Mouse (Mus musculus): ENCODE measurements at regions not wholly inside any gene's neighbourhood (a gene's known extent, or its start where the extent isn't known, plus 50 kb on each side); places are given as distances from the start of the nearest gene placed in this dataset.

DNA sequence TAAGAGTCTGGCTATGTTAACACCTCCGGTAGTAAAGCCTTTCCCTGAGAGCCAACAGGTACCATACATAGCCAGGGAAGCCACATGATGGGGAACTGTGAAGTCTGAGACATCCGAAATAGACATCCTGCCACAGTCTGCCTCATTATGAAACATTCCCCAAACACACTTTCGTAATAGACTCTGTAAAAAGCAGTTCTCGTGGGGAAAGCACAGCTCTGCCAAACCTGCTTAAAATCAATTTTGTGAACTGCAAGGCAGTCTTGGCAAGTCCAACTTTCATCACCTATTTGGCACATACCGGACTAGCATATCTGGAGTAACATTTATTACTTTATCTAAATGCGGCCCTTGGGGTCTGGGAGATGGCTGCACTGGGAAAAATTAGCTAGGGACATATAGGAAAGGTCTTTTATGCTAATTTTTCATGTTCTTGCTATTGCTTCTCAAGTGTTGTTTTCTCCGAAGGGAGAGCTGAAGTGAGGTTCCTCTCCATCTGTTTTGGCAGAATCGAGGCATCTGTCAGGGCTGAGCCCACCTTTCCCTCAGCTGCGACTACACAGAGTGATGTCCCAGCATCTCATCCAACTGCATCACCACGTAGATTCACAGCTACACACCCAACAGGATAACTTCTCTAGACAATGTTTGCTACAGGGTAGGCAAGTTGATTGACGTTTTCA lies 86.8 kb upstream of the Phactr1 start:
- H3K27ac ChIP-seq, result no peak overlapping the region
- no peaks in the 10 kb centered on the region for H3K27me3 ChIP-seq (ENCODE audit: control insufficient read depth, insufficient read depth, low read length)
- ATAC-seq (ENCODE audit: low FRiP score) (no peak), DNase-seq (ENCODE audit: low spot score) (no peak)
- no peaks in the 10 kb centered on the region for H3K36me3 ChIP-seq (replicated peaks; ENCODE audit: control insufficient read depth, insufficient read depth)
- no peak overlapping the region for H3K4me2 ChIP-seq (replicated peaks)
- no peaks in the 10 kb centered on the region for H3K4me1 ChIP-seq (replicated peaks; ENCODE audit: control insufficient read depth, insufficient read depth, low read length)
- H3K4me3 ChIP-seq (replicated peaks; ENCODE audit: low read length), result no peak overlapping the region
- no peak overlapping the region for H3K9ac ChIP-seq
- no peaks in the 10 kb centered on the region for H3K9me3 ChIP-seq (ENCODE audit: control insufficient read depth, low read length)
- WGBS, result 84% methylated on average over 11 of the region's 11 CpGs

DNA sequence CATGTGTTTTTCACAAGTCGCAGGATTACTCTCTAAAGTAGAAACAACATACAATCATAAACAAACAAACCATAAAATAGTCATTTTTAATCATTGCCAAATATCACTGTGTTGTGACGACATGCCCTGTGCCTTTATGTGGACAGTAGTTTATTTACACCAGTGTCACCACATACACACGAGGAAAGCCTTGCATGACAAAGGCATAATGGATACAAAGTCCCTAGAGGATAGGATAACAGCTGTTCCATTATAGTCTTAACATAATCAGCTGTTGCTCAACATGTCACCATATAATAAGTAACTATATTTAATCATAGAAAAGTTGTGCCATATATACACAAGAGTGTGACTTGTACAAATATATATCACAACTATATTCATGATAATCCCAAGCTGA lies 85.2 kb upstream of the Phactr1 start:
- H3K9ac ChIP-seq, result no peak overlapping the region
- H3K27ac ChIP-seq, result no peak overlapping the region
- no peaks in the 10 kb centered on the region for H3K27me3 ChIP-seq (ENCODE audit: control insufficient read depth, insufficient read depth, low read length)
- H3K4me3 ChIP-seq (replicated peaks; ENCODE audit: low read length), result no peak overlapping the region
- ATAC-seq (ENCODE audit: low FRiP score), result no peak
- no peaks in the 10 kb centered on the region for H3K4me1 ChIP-seq (replicated peaks; ENCODE audit: control insufficient read depth, insufficient read depth, low read length)
- H3K4me2 ChIP-seq (replicated peaks), result no peak overlapping the region
- no peaks in the 10 kb centered on the region for H3K9me3 ChIP-seq (ENCODE audit: control insufficient read depth, low read length)
- no peaks in the 10 kb centered on the region for H3K36me3 ChIP-seq (replicated peaks; ENCODE audit: control insufficient read depth, insufficient read depth)
- no peak for DNase-seq (ENCODE audit: low spot score)
- 43% methylated on average over 3 of the region's 3 CpGs for WGBS

DNA sequence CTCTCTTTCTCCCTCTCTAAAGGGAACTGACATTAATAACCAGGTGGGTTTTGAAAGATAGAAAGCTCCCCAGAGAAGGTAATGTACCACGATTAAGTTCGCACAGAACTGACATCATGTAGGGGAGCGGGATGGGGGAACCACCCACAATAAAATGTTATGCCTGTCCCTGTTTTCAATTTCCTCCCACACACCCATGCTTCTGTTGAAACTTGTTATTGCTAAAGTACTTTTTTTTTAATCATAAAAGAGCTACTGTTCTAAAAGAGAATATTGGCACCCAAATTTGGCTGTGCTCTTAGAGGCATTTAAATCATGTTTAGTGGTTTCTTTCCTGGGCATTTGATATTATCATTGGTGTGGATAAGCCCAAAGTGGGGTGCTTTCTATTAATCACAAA lies 82.6 kb upstream of the Phactr1 start:
- Histone ChIP-seq H3K4me1 (replicated peaks; ENCODE audit: control insufficient read depth, insufficient read depth, low read length) (no peaks in the 10 kb centered on the region), H3K9ac (no peak overlapping the region), H3K27me3 (ENCODE audit: control insufficient read depth, insufficient read depth, low read length) (no peaks in the 10 kb centered on the region), H3K4me2 (replicated peaks) (no peak overlapping the region), H3K9me3 (ENCODE audit: control insufficient read depth, low read length) (no peaks in the 10 kb centered on the region), H3K27ac (no peak overlapping the region), H3K36me3 (replicated peaks; ENCODE audit: control insufficient read depth, insufficient read depth) (no peaks in the 10 kb centered on the region), H3K4me3 (replicated peaks; ENCODE audit: low read length) (no peak overlapping the region)
- DNase-seq (ENCODE audit: low spot score) (no peak), ATAC-seq (ENCODE audit: low FRiP score) (no peak)
- 70% methylated on average over 3 of the region's 3 CpGs for WGBS

DNA sequence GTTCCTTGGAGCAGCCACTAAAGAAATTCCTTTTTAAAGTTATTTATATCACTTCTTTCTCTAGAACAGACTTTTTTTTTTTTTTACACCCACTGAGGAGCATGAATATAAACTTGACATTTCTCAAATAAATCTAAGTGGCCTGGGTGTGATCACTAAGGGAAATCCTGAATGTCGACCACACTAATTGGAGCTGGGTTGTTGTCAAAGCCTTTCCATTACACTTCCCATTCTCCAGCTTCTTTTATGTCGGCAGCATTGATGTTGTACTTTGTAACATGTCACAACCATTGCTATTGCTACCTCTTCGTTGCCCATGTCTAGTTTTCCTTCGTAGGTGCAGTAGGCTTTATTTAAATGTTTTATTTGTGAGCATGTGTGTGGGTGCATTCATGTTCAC lies 77.1 kb upstream of the Phactr1 start:
- DNase-seq (ENCODE audit: low spot score) (no peak), ATAC-seq (ENCODE audit: low FRiP score) (no peak)
- Histone ChIP-seq H3K4me2 (replicated peaks) (no peak overlapping the region), H3K27ac (no peak overlapping the region), H3K36me3 (replicated peaks; ENCODE audit: control insufficient read depth, insufficient read depth) (no peaks in the 10 kb centered on the region), H3K4me1 (replicated peaks; ENCODE audit: control insufficient read depth, insufficient read depth, low read length) (no peaks in the 10 kb centered on the region), H3K4me3 (replicated peaks; ENCODE audit: low read length) (no peak overlapping the region), H3K27me3 (ENCODE audit: control insufficient read depth, insufficient read depth, low read length) (no peaks in the 10 kb centered on the region), H3K9me3 (ENCODE audit: control insufficient read depth, low read length) (no peaks in the 10 kb centered on the region), H3K9ac (no peak overlapping the region)
- 84% methylated on average over 4 of the region's 4 CpGs for WGBS

DNA sequence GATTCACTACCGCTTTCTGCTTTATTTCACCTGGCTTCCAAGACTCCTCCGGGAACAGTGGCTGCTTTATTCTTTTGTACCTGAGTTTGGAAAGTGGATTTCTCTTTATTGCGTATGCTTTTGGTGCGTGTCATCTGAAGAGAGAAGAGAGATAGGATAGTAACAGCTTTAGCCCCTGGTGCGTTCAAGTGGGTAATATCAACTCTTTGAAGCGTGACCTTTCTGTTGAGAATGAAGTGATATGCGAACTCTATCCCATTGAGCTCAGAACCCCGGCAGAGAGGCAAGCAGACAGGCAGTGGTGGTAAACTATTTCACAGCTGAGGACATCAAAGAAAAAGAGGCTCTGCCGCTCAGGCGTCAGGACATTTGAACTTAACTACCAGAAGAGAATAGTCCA lies 72.7 kb upstream of the Phactr1 start:
- Histone ChIP-seq H3K27me3 (ENCODE audit: control insufficient read depth, insufficient read depth, low read length) (no peaks in the 10 kb centered on the region), H3K4me1 (replicated peaks; ENCODE audit: control insufficient read depth, insufficient read depth, low read length) (no peaks in the 10 kb centered on the region), H3K9ac (no peak overlapping the region), H3K4me2 (replicated peaks) (no peak overlapping the region), H3K9me3 (ENCODE audit: control insufficient read depth, low read length) (0 out of 2 replicates have a peak, but pooled peaks cover 2% of the 10 kb centered on the region), H3K27ac (no peak overlapping the region), H3K36me3 (replicated peaks; ENCODE audit: control insufficient read depth, insufficient read depth) (no peaks in the 10 kb centered on the region), H3K4me3 (replicated peaks; ENCODE audit: low read length) (no peak overlapping the region)
- WGBS, result 52% methylated on average over 10 of the region's 10 CpGs
- DNase-seq (ENCODE audit: low spot score) (no peak), ATAC-seq (ENCODE audit: low FRiP score) (no peak)

DNA sequence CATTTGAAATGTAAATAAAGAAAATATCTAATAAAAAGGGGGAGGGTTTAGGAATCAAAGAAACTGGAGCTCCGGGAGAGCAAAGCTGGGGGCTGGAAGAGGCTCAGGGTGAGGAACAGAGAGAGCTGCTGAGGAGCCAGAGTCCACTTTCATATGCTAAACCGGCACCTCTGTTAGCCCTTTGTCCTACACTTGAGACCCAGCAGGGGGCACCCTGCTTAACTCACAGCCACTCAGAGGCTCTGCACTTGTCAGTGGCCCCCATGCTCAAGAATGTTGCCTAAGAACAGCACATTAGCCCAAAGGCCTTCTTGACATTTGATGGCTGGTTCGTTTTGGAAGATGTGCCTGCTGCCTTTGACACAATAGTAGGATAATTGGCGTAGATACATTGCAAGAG lies 71.5 kb upstream of the Phactr1 start:
- H3K4me1 ChIP-seq (replicated peaks; ENCODE audit: control insufficient read depth, insufficient read depth, low read length), result no peaks in the 10 kb centered on the region
- WGBS, result 21% methylated on average over 4 of the region's 4 CpGs
- ATAC-seq (ENCODE audit: low FRiP score) (no peak), DNase-seq (ENCODE audit: low spot score) (no peak)
- no peaks in the 10 kb centered on the region for H3K27me3 ChIP-seq (ENCODE audit: control insufficient read depth, insufficient read depth, low read length)
- no peak overlapping the region for H3K27ac ChIP-seq
- H3K9ac ChIP-seq, result no peak overlapping the region
- H3K9me3 ChIP-seq (ENCODE audit: control insufficient read depth, low read length), result 0 out of 2 replicates have a peak, but pooled peaks cover 4% of the 10 kb centered on the region
- no peak overlapping the region for H3K4me3 ChIP-seq (replicated peaks; ENCODE audit: low read length)
- H3K4me2 ChIP-seq (replicated peaks), result no peak overlapping the region
- H3K36me3 ChIP-seq (replicated peaks; ENCODE audit: control insufficient read depth, insufficient read depth), result no peaks in the 10 kb centered on the region

DNA sequence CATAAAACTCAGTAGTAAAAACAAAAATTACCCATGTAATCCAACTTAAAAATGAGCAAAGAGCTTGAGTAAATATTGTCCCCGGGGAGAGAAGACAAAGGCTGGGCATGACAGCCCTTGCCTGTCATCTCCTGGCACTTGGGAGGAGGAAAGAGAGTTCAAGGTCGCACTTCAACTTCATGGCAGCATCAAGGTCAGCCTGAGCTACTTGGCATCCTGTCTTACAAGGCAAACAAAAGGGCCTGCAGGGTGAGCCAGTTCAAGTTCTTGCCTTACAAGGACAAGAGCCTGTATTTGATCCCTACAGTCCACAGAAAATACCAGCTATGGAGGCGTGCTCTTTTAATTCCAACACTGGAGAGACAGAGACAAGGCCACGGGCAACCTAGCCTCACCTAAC lies 67.1 kb upstream of the Phactr1 start:
- Histone ChIP-seq H3K4me3 (replicated peaks; ENCODE audit: low read length) (no peak overlapping the region), H3K4me1 (replicated peaks; ENCODE audit: control insufficient read depth, insufficient read depth, low read length) (no peaks in the 10 kb centered on the region), H3K4me2 (replicated peaks) (no peak overlapping the region), H3K9ac (no peak overlapping the region), H3K36me3 (replicated peaks; ENCODE audit: control insufficient read depth, insufficient read depth) (no peaks in the 10 kb centered on the region), H3K27me3 (ENCODE audit: control insufficient read depth, insufficient read depth, low read length) (no peaks in the 10 kb centered on the region), H3K27ac (no peak overlapping the region), H3K9me3 (ENCODE audit: control insufficient read depth, low read length) (0 out of 2 replicates have a peak, but pooled peaks cover 4% of the 10 kb centered on the region)
- ATAC-seq (ENCODE audit: low FRiP score) (no peak), DNase-seq (ENCODE audit: low spot score) (no peak)
- whole genome bisulfite sequencing, result 93% methylated on average over 4 of the region's 4 CpGs

DNA sequence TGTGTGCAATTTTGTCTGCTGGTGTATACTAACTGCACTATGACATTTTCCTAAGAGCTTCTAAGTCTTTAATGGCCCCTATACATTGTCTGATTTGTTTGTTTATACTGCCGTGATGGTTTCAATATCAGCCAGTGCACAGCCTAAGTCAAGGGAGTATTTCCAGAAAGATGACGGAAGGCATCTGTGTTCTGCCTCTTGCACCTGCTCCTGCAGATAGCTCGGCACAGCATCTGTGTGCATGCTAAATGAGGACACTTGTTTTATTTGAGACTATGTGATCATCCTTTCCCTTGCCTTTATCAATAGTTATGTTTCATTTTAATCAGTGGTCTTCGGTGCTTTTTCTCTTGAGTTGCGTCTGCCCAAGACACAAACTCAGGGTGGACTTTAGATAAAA lies 64.6 kb upstream of the Phactr1 start:
- Histone ChIP-seq H3K9ac (no peak overlapping the region), H3K9me3 (ENCODE audit: control insufficient read depth, low read length) (0 out of 2 replicates have a peak, but pooled peaks cover 4% of the 10 kb centered on the region), H3K4me1 (replicated peaks; ENCODE audit: control insufficient read depth, insufficient read depth, low read length) (no peaks in the 10 kb centered on the region), H3K4me2 (replicated peaks) (no peak overlapping the region), H3K36me3 (replicated peaks; ENCODE audit: control insufficient read depth, insufficient read depth) (no peaks in the 10 kb centered on the region), H3K4me3 (replicated peaks; ENCODE audit: low read length) (no peak overlapping the region), H3K27ac (no peak overlapping the region), H3K27me3 (ENCODE audit: control insufficient read depth, insufficient read depth, low read length) (no peaks in the 10 kb centered on the region)
- DNase-seq (ENCODE audit: low spot score) (no peak), ATAC-seq (ENCODE audit: low FRiP score) (no peak)
- WGBS, result 84% methylated on average over 5 of the region's 5 CpGs

DNA sequence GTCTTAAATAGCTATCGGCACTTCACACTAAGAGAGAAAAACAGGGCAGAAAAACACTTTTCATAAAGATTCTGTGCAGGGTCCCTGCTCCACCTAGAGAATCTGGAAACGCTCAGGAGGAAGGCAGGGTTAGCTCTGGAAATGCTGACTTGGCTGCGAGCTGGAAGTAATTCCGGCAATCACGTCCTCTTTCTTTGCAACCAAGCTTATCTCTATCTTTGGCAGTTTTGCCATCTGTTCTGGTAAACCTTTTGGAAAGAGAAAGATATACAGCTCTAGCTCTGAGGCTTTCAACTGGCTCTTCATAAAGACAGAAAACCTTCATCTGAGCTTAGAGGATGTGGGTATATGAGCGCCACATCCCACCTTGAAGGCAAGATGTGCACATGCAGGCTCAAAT lies 63.2 kb upstream of the Phactr1 start:
- H3K9ac ChIP-seq, result no peak overlapping the region
- ATAC-seq (ENCODE audit: low FRiP score) (no peak), DNase-seq (ENCODE audit: low spot score) (no peak)
- no peaks in the 10 kb centered on the region for H3K4me1 ChIP-seq (replicated peaks; ENCODE audit: control insufficient read depth, insufficient read depth, low read length)
- H3K27me3 ChIP-seq (ENCODE audit: control insufficient read depth, insufficient read depth, low read length), result no peaks in the 10 kb centered on the region
- H3K4me2 ChIP-seq (replicated peaks), result no peak overlapping the region
- H3K4me3 ChIP-seq (replicated peaks; ENCODE audit: low read length), result no peak overlapping the region
- 90% methylated on average over 6 of the region's 6 CpGs for WGBS
- H3K36me3 ChIP-seq (replicated peaks; ENCODE audit: control insufficient read depth, insufficient read depth), result no peaks in the 10 kb centered on the region
- no peak overlapping the region for H3K27ac ChIP-seq
- 0 out of 2 replicates have a peak, but pooled peaks cover 4% of the 10 kb centered on the region for H3K9me3 ChIP-seq (ENCODE audit: control insufficient read depth, low read length)

DNA sequence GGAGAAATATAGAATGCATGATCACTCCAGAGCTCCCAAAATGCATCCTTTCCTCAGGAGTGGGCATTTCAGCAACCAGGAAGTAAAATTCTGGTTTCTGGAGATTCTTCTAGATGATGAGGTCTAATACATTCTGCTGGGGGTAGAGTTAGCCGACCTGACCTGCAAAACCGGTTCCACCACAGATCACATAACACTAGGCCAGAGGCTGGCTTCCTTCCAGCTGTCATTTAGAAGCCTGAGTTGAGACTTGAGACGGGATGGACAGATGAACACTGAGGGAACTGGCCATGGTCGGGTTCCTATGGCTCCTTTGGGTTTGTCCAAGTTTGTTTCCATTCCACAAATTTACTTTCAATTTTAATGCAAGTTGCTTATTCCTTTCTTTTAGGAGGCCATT lies 62.6 kb upstream of the Phactr1 start:
- Histone ChIP-seq H3K9me3 (ENCODE audit: control insufficient read depth, low read length) (0 out of 2 replicates have a peak, but pooled peaks cover under 1% of the 10 kb centered on the region), H3K4me2 (replicated peaks) (no peak overlapping the region), H3K4me1 (replicated peaks; ENCODE audit: control insufficient read depth, insufficient read depth, low read length) (no peaks in the 10 kb centered on the region), H3K36me3 (replicated peaks; ENCODE audit: control insufficient read depth, insufficient read depth) (no peaks in the 10 kb centered on the region), H3K4me3 (replicated peaks; ENCODE audit: low read length) (no peak overlapping the region), H3K27ac (no peak overlapping the region), H3K27me3 (ENCODE audit: control insufficient read depth, insufficient read depth, low read length) (no peaks in the 10 kb centered on the region), H3K9ac (no peak overlapping the region)
- no peak for DNase-seq (ENCODE audit: low spot score)
- ATAC-seq (ENCODE audit: low FRiP score), result no peak
- WGBS, result 68% methylated on average over 4 of the region's 4 CpGs

All from hindbrain, embryonic 14.5 days (tissue).